Mouse (Mus musculus): ENCODE data around the gene Lrrc74a. TPM values are rescaled to one million over a fixed set of nuclear protein-coding genes. Genes with fewer than 3 reads are reported as not detected.

Gene Lrrc74a
- not detected for polyA plus RNA-seq (2012; fragmentation: generic; extraction: Trizol)

- no peak within 1 kb of the TSS for H3K4me2 ChIP-seq (ENCODE audit: low read depth)
- no peaks in the 10 kb centered on the region for H3K79me2 ChIP-seq (ENCODE audit: control insufficient read depth, insufficient read depth)
- H3K36me3 ChIP-seq (ENCODE audit: control insufficient read depth, insufficient read depth) = no peaks in the 10 kb centered on the region
- H3K4me3 ChIP-seq = no peak within 1 kb of the TSS
- TF ChIP-seq MAX (IDR thresholded peaks at IDR 0.05; ENCODE audit: low read depth) = no peak
- TF ChIP-seq USF1 (IDR thresholded peaks at IDR 0.05; ENCODE audit: low read depth) = no peak
- TF ChIP-seq CEBPB (IDR thresholded peaks at IDR 0.05; ENCODE audit: insufficient read depth, poor library complexity, severe bottlenecking) = no peak
- no peak for TF ChIP-seq POLR2A (IDR thresholded peaks at IDR 0.05; ENCODE audit: insufficient read length, low read depth)
- TF ChIP-seq TCF12 (IDR thresholded peaks at IDR 0.05; ENCODE audit: insufficient read depth, poor library complexity, severe bottlenecking) = no peak
- TF ChIP-seq MYOD1 (IDR thresholded peaks at IDR 0.05; ENCODE audit: control insufficient read depth in 1 of 3, insufficient read length in 2 of 3, low read depth in 2 of 3) = no peak
- TF ChIP-seq TCF3 (IDR thresholded peaks at IDR 0.05; ENCODE audit: insufficient read length, low read depth) = no peak
- no peak for TF ChIP-seq POLR2AphosphoS2 (IDR thresholded peaks at IDR 0.05; ENCODE audit: insufficient read length, low read depth)
- TF ChIP-seq MYOG (IDR thresholded peaks at IDR 0.05; ENCODE audit: control insufficient read depth in 1 of 3, insufficient read depth in 1 of 3, insufficient read length in 2 of 3, low read depth in 2 of 3) = no peak
- no peak for TF ChIP-seq SRF (IDR thresholded peaks at IDR 0.05; ENCODE audit: control insufficient read depth, insufficient read length, low read depth)
- TF ChIP-seq REST (IDR thresholded peaks at IDR 0.05; ENCODE audit: insufficient read depth, insufficient read length) = no peak
- TF ChIP-seq E2F4 (IDR thresholded peaks at IDR 0.05; ENCODE audit: insufficient read depth) = no peak
- peaks cover 30% of the 10 kb centered on the region for H3K27me3 ChIP-seq (ENCODE audit: control insufficient read depth, insufficient read depth, insufficient read length)
- no peak within 1 kb of the TSS for H3ac ChIP-seq (ENCODE audit: control insufficient read depth, insufficient read length)
Measured at GRCm38 (mm10) chr12:86734319-86734810, at the start of gene Lrrc74a. Gene Lrrc74a, plus strand, starts transcription at chr12:86734369.

GRCm38 (mm10) chr12:86685275-86685674 is 48.9 kb upstream of the Lrrc74a start:
- no peak for TF ChIP-seq REST (IDR thresholded peaks at IDR 0.05; ENCODE audit: insufficient read depth, insufficient read length)
- no peak for TF ChIP-seq TCF12 (IDR thresholded peaks at IDR 0.05; ENCODE audit: insufficient read depth, poor library complexity, severe bottlenecking)
- no peak for TF ChIP-seq MYOG (IDR thresholded peaks at IDR 0.05; ENCODE audit: control insufficient read depth in 1 of 3, insufficient read depth in 1 of 3, insufficient read length in 2 of 3, low read depth in 2 of 3)
- TF ChIP-seq TCF3 (IDR thresholded peaks at IDR 0.05; ENCODE audit: insufficient read length, low read depth) = no peak
- no peak for TF ChIP-seq POLR2AphosphoS2 (IDR thresholded peaks at IDR 0.05; ENCODE audit: insufficient read length, low read depth)
- H3K4me3 ChIP-seq = no peak overlapping the region
- H3ac ChIP-seq (ENCODE audit: control insufficient read depth, insufficient read length) = no peak overlapping the region
- H3K79me2 ChIP-seq (ENCODE audit: control insufficient read depth, insufficient read depth) = no peaks in the 10 kb centered on the region
- no peak overlapping the region for H3K4me2 ChIP-seq (ENCODE audit: low read depth)
- H3K36me3 ChIP-seq (ENCODE audit: control insufficient read depth, insufficient read depth) = no peaks in the 10 kb centered on the region
- peaks cover 11% of the 10 kb centered on the region for H3K27me3 ChIP-seq (ENCODE audit: control insufficient read depth, insufficient read depth, insufficient read length)

- Histone ChIP-seq H3K4me3 (no peak overlapping the region), H3K36me3 (ENCODE audit: control insufficient read depth, insufficient read depth) (no peaks in the 10 kb centered on the region), H3ac (ENCODE audit: control insufficient read depth, insufficient read length) (no peak overlapping the region), H3K27me3 (ENCODE audit: control insufficient read depth, insufficient read depth, insufficient read length) (peaks cover 11% of the 10 kb centered on the region), H3K4me2 (ENCODE audit: low read depth) (no peak overlapping the region), H3K79me2 (ENCODE audit: control insufficient read depth, insufficient read depth) (no peaks in the 10 kb centered on the region)
- no peak for TF ChIP-seq POLR2AphosphoS2 (IDR thresholded peaks at IDR 0.05; ENCODE audit: insufficient read length, low read depth)
- no peak for TF ChIP-seq MAX (IDR thresholded peaks at IDR 0.05; ENCODE audit: low read depth)
- no peak for TF ChIP-seq MYOG (IDR thresholded peaks at IDR 0.05; ENCODE audit: control insufficient read depth in 1 of 3, insufficient read depth in 1 of 3, insufficient read length in 2 of 3, low read depth in 2 of 3)
- TF ChIP-seq TCF12 (IDR thresholded peaks at IDR 0.05; ENCODE audit: insufficient read depth, poor library complexity, severe bottlenecking) = no peak
- no peak for TF ChIP-seq SRF (IDR thresholded peaks at IDR 0.05; ENCODE audit: control insufficient read depth, insufficient read length, low read depth)
- TF ChIP-seq REST (IDR thresholded peaks at IDR 0.05; ENCODE audit: insufficient read depth, insufficient read length) = no peak
- no peak for TF ChIP-seq USF1 (IDR thresholded peaks at IDR 0.05; ENCODE audit: low read depth)
- no peak for TF ChIP-seq MYOD1 (IDR thresholded peaks at IDR 0.05; ENCODE audit: control insufficient read depth in 1 of 3, insufficient read length in 2 of 3, low read depth in 2 of 3)
- no peak for TF ChIP-seq CEBPB (IDR thresholded peaks at IDR 0.05; ENCODE audit: insufficient read depth, poor library complexity, severe bottlenecking)
- no peak for TF ChIP-seq TCF3 (IDR thresholded peaks at IDR 0.05; ENCODE audit: insufficient read length, low read depth)
- no peak for TF ChIP-seq E2F4 (IDR thresholded peaks at IDR 0.05; ENCODE audit: insufficient read depth)
- no peak for TF ChIP-seq POLR2A (IDR thresholded peaks at IDR 0.05; ENCODE audit: insufficient read length, low read depth)
Measured at GRCm38 (mm10) chr12:86686551-86687330, 47.4 kb upstream of the Lrrc74a start.

- H3K36me3 ChIP-seq (ENCODE audit: control insufficient read depth, insufficient read depth) = no peaks in the 10 kb centered on the region
- TF ChIP-seq TCF12 (IDR thresholded peaks at IDR 0.05; ENCODE audit: insufficient read depth, poor library complexity, severe bottlenecking) = no peak
- no peak for TF ChIP-seq MAX (IDR thresholded peaks at IDR 0.05; ENCODE audit: low read depth)
- no peak for TF ChIP-seq SRF (IDR thresholded peaks at IDR 0.05; ENCODE audit: control insufficient read depth, insufficient read length, low read depth)
- TF ChIP-seq POLR2A (IDR thresholded peaks at IDR 0.05; ENCODE audit: insufficient read length, low read depth) = no peak
- TF ChIP-seq TCF3 (IDR thresholded peaks at IDR 0.05; ENCODE audit: insufficient read length, low read depth) = no peak
- TF ChIP-seq CEBPB (IDR thresholded peaks at IDR 0.05; ENCODE audit: insufficient read depth, poor library complexity, severe bottlenecking) = no peak
- no peak for TF ChIP-seq MYOG (IDR thresholded peaks at IDR 0.05; ENCODE audit: control insufficient read depth in 1 of 3, insufficient read depth in 1 of 3, insufficient read length in 2 of 3, low read depth in 2 of 3)
Measured at GRCm38 (mm10) chr12:86687445-86687955, 46.7 kb upstream of the Lrrc74a start.

More at GRCm38 (mm10) chr12:86687445-86687955, 46.7 kb upstream of the Lrrc74a start:
- no peaks in the 10 kb centered on the region for H3K79me2 ChIP-seq (ENCODE audit: control insufficient read depth, insufficient read depth)
- H3ac ChIP-seq (ENCODE audit: control insufficient read depth, insufficient read length) = no peak overlapping the region
- no peak overlapping the region for H3K4me3 ChIP-seq
- H3K4me2 ChIP-seq (ENCODE audit: low read depth) = no peak overlapping the region
- H3K27me3 ChIP-seq (ENCODE audit: control insufficient read depth, insufficient read depth, insufficient read length) = peaks cover 9% of the 10 kb centered on the region

All from myocyte (in vitro differentiated cells).